Mouse (Mus musculus): ENCODE data around the gene Pspc1. TPM values are rescaled to one million over a fixed set of nuclear protein-coding genes. Genes with fewer than 3 reads are reported as not detected.
"Not testable (repeated sequence)": the region's sequence is repeated elsewhere in the genome, so short reads cannot be mapped to it uniquely, and the experiment has no call there.

The Pspc1 gene
- 5.9 and 7.4 TPM in 2 replicates for polyA plus RNA-seq (2012; rRNA removed)

- peak; percentile 44 for DNase-seq (ENCODE audit: low read depth)
These were observed at the start of gene Pspc1 for GRCm38 (mm10) chr14:56778200-56778932. Gene Pspc1 (minus strand): TSS chr14:56778316.

- DNase-seq (ENCODE audit: low read depth): no peak
These were observed 46.4 kb upstream of the Pspc1 start for GRCm38 (mm10) chr14:56824562-56824961.

DNA sequence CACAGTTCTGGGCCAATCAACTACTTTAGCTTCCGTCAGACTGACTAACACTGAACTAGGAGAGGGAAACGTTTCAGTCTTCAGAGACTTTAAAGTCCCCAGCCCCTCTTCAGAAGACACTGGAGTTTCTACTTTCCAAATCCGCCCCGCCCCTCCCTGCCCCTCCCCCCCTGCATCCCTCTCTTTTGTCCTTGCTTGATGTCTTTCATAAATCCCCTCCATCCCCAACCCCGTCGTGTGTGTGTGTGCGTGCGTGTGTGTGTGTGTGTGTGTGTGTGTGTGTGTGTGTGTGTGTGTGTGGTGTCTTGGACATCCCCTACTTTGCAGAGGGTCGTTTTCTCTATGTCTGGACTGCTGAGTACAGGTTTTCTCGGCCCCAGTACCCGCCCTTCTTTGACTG lies 39.5 kb upstream of the Pspc1 start:
- DNase-seq (ENCODE audit: low read depth): no peak

GRCm38 (mm10) chr14:56817131-56817530 lies 39.0 kb upstream of the Pspc1 start:
- no peak for DNase-seq (ENCODE audit: low read depth)

GRCm38 (mm10) chr14:56816541-56816940 lies 38.4 kb upstream of the Pspc1 start:
- no peak for DNase-seq (ENCODE audit: low read depth)

- DNase-seq (ENCODE audit: low read depth): no peak
These were observed 34.5 kb upstream of the Pspc1 start for GRCm38 (mm10) chr14:56812520-56813036.

DNA sequence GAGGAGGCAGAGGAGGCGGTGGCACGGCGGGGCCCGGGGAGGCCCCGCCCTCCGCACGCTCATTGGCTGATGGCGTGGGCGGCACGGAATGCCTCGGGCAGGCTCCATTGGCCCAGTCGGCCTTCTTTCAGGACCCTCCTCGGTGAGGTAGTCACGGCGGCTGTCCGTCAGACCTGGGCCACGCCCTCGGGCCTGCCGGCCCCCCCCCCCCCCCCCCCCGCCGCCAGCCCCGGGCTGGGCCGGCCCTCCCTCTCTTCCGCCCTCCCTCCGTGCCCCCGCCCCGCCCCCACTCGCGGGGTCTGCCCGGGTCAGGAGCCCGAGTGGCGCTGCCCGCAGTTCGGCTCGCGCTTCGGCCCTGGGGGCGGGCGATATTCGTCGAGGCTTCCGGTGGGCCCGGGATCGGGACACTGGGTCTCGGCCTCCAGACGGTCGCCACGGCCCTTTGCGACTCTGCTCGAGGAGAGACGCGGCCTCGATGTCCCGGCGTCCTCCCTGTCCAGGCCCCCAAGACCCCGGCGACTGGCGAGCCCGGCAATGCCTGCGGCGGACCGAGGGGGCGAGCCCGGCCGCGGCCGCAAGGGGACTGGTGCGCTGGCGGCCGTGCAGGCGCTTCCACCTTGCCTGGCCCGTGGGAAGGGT lies 33.7 kb upstream of the Pspc1 start, which contains the start of gene Zmym5:
Gene Zmym5 (minus strand): TSS at position 16 of the 639 bp plus-strand sequence.
- DNase-seq (ENCODE audit: low read depth): not testable (repeated sequence)

DNA sequence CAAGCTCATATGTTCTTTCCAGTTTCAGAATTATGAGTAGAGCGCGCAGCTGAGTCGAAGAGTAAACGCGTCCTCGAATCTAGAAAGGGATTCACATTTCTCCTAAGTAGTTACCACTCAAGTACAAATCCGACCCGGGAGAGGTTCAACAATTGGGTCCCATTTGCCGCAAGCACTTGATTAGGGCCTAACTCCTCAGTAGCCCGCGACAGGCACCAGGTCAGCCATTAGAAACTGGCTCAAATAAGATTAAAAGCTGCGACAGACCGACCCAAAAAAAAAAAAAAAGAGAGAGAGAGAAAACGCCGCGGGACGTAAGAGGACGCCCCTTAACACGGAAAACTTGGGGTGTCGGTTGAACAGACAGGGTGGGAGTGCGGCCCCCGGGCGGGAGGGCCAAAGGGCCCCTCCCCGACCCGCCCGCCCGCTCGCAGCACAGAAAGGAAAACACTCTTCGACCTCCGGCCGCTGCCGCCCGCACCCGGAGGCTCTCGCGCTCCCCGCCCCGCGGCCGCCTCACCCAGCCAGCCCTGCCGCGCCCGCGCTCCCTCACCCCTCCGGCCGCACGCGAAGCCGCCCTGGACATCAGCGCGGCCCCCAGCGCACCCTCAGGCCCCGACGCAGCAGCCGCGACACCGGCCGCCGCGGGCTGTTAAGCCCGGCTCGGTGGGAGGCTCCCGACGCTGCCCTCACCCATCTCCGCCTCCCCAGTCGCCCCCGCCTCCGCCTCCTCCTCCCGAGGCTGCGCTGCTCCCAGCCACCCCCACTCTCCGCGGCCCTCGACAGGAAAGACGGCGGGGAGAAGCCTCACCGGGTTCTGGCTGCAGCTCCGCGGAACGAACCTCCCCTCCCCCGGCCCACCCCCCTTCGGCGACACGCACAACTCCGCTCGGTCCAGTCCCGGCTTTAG lies 32.9 kb upstream of the Pspc1 start:
- not testable (repeated sequence) for DNase-seq (ENCODE audit: low read depth)

DNA sequence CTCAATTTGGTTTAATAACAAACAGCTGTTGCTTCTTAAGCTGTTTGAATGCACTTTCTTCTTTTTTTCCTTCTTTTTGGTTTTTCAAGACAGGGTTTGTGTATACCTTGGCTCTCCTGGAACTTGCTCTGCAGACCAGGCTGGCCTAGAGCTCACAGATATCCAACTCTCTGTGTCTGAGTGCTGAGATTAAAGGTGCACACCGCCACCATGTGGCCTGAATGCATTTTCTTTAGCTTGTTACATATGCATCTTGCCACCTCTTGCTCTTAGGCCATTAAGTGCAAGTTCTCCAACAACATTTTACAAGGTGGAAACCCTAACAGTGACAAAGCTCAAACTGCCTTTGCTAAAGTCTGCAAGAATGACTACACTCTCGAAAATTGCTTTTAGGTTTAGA lies 15.1 kb upstream of the Pspc1 start:
- no peak for DNase-seq (ENCODE audit: low read depth)

- DNase-seq (ENCODE audit: low read depth): no peak
These were observed 6.5 kb upstream of the Pspc1 start for GRCm38 (mm10) chr14:56784575-56784974.

GRCm38 (mm10) chr14:56778933-56779300 lies 801 bp upstream of the Pspc1 start:
- DNase-seq (ENCODE audit: low read depth): no peak

DNA sequence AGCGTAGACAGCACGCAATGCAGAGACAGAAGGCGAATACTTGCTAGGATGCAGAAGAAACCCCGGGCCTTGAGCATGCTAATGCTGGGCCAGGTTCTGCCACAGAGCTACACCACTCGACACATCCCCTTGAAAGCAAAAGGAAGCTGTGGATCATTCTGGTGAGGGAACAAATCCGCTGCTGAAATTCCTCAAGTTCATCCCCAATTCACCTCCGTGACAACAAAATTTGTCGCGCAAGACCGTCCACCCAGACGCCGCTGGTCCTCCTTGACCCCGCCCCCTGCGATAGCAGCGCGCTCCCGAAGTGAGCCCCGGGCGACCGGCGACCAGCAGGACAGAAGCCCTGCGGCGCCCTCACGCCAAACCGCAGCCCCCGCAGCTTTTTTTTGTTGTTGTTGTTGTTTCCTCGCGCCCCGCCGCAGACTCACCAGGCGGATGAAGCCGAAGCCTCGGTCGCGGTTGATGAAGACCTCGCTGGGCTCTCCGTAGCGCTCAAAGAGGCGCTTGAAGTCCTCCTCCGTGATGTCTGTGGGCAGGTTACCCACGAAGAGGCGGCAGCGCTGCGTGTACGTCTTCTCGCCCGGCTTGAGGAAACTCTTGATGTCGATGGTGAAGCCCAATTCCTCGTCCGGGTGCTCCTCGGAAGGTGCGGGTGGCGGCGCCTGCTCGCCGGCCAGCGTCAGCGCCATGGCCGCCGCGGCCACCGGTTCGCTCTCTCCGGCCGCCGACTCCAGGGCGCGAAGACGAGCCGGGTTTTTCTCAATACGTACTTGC lies 568 bp downstream of the Pspc1 start:
- no peak for DNase-seq (ENCODE audit: low read depth)

DNA sequence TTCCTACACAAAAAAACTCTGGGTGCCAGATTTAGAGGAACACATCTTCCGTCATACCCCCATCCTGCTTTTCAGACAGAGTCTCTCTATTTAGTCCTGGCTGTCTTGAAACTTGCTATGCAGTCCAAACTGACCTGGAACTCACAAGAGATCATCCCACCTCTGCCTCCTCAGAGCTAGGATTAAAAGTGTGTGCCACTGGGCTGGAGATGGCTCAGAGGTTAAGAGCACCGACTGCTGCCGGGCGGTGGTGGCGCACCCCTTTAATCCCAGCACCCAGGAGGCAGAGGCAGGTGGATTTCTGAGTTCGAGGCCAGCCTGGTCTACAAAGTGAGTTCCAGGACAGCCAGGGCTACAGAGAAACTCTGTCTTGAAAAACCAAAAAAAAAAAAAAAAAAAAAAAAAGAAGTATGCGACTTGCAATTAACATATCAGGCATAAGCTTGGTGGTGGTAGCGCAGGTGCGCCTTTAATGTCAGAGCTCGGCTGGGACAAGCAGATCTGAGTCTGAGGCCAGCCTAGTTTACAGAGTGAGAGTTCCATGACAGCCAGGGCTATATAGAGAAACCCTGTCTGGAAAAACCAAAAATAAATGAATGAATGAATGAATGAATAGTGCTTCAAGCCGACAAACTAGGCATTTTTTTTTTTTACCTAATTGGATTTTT lies 1.4 kb downstream of the Pspc1 start:
- no peak for DNase-seq (ENCODE audit: low read depth)

- DNase-seq (ENCODE audit: low read depth): no peak
These were observed 2.7 kb downstream of the Pspc1 start for GRCm38 (mm10) chr14:56775416-56775815.

DNA sequence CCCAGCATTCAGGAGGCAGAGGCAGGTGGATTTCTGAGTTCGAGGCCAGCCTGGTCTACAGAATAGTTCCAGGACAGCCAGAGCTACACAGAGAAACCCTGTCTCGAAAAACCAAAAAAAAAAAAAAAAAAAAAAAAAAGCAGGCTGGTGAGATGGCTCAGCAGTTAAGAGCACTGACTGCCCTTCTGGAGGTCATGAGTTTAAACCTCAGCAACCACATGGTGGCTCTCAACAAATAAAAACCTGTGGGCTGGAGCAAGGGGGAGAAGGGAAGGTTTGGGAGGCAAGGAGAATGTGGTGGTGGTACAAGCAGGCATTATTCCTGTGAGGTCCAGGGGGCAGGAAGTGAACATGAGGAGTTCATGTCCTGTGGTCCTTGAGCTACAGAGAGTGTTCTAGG lies 11.7 kb downstream of the Pspc1 start:
- not testable (repeated sequence) for DNase-seq (ENCODE audit: low read depth)

GRCm38 (mm10) chr14:56765117-56765516 lies 13.0 kb downstream of the Pspc1 start:
- not testable (repeated sequence) for DNase-seq (ENCODE audit: low read depth)

DNA sequence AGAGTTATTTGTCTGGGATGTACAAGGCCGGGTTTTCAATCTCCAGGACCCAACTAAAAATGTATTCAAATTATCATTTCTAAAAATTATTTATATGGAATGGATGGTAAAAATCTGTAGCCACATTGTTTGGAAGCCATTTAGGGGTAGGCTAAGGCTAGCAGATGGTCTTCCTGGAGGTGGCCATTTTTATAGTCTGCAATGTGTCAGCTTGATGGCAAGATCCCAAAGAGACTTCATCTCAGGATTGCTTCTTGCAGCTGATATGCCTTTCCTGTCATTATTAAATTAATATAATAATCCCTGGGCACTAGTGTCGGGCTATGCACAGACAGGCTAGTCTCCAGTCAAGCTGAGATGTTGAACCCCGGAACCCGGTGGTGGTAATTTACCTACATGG lies 26.8 kb downstream of the Pspc1 start:
- DNase-seq (ENCODE audit: low read depth): no peak

DNA sequence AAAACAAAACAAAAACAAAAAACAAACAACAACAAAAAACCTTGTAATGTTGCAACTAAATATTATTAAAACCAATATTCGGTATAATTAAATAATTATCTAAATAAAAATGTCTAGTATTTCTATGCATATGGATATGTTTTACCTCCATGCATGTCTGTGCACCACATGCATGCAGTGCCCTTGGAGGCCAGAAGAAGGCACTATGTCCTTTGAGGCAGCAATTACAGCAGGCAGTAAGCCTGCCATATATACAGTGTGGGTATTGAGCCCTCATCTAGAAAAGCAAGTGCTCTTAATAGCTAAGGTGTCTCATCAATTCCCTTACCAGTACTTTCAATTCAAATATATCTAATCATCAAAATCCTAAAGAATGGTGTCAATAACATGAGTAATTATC lies 37.9 kb downstream of the Pspc1 start:
- no peak for DNase-seq (ENCODE audit: low read depth)

GRCm38 (mm10) chr14:56726493-56726892 lies 51.6 kb downstream of the Pspc1 start:
- DNase-seq (ENCODE audit: low read depth): no peak

- no peak for DNase-seq (ENCODE audit: low read depth)
These were observed 72.4 kb downstream of the Pspc1 start for GRCm38 (mm10) chr14:56705687-56706086.

GRCm38 (mm10) chr14:56702644-56703043 lies 75.5 kb downstream of the Pspc1 start:
- DNase-seq (ENCODE audit: low read depth): no peak

Measured in gonadal fat pad, adult 2 months (tissue).